Mouse (Mus musculus) kidney, embryonic 15.5 days (tissue): ENCODE measurements around the gene Bcdin3d. TPM values are rescaled to one million over a fixed set of nuclear protein-coding genes. Genes with fewer than 3 reads are reported as not detected.

Experiments
- ATAC-seq: fragments of 200-750 bp; cut with Nextera tagmentation; replicated peaks from 2 replicates; pipeline ENCODE4 v1.8.0; 2017; ENCODE audit warnings: moderate TSS enrichment; ENCODE audit not compliant: low FRiP score
- H3K27ac ChIP-seq: fragments of 300-500 bp; sonication (generic); 2 replicates; pipeline ENCODE4 v1.5.1; 2015; ENCODE audit warnings: mild to moderate bottlenecking, inconsistent platforms
- H3K27me3 ChIP-seq: fragments of 300-500 bp; sonication (generic); 2 replicates; pipeline ENCODE4 v1.6.1; 2015; ENCODE audit warnings: inconsistent platforms
- H3K36me3 ChIP-seq: fragments of 300-500 bp; sonication (generic); 2 replicates; pipeline ENCODE4 v1.6.1; 2015; ENCODE audit warnings: inconsistent platforms
- H3K4me1 ChIP-seq: fragments of 300-500 bp; sonication (generic); 2 replicates; pipeline ENCODE4 v1.6.1; 2015; ENCODE audit warnings: inconsistent platforms
- H3K4me2 ChIP-seq: fragments of 300-500 bp; sonication (generic); 2 replicates; pipeline ENCODE4 v1.6.1; 2015; ENCODE audit warnings: moderate library complexity, mild to moderate bottlenecking, inconsistent platforms
- H3K4me3 ChIP-seq: fragments of 300-500 bp; sonication (generic); replicated peaks from 2 replicates; pipeline ENCODE4 v1.5.1; 2015; ENCODE audit warnings: mild to moderate bottlenecking, inconsistent platforms
- H3K9ac ChIP-seq: fragments of 300-500 bp; sonication (generic); 2 replicates; pipeline ENCODE4 v1.6.1; 2015; ENCODE audit warnings: mild to moderate bottlenecking, inconsistent platforms
- H3K9me3 ChIP-seq: fragments of 300-500 bp; sonication (generic); replicated peaks from 2 replicates; pipeline ENCODE4 v1.6.1; 2016; ENCODE audit warnings: inconsistent platforms
- WGBS: fragments of 180-500 bp; shearing (Covaris S2); methylation state at CpG from one replicate; pipeline ENCODE4 v1.1.7; 2015; ENCODE audit warnings: mixed read lengths; 5-methylcytosine and 5-hydroxymethylcytosine counted together
- polyA plus RNA-seq: library from polyadenylated mRNA; unstranded; fragments of >200 nt; fragmentation: Nextera tagmentation; extraction: Ambion mirVana; gene quantifications from 2 replicates; pipeline ENCODE4 v1.2.1, GENCODE M21; 2015

Gene Bcdin3d
- polyA plus RNA-seq, 1 experiment from 2014 or later, result 15.6 TPM

DNA sequence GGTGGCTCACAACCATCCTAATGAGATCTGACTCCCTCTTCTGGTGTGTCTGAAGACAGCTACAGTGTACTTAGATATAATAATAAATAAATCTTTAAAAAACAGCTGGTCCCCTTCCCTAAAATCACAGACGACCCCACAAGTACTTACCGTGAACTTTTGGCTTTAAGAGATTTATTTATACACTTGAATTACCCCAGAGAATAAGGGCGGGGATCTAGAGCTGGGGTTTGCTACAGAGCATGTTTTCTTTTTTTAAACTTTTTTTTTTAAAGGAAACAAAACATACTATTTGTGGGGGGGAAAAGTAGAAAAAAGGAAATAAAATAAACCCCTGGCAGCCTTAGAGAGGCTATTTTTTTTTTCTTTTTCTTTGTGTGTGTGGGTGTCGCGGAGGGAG, 54.4 kb downstream of the Bcdin3d start:
- Histone ChIP-seq H3K9ac (peak overlapping the region; percentile 18; the same call in 1 of the 2 replicates), H3K4me3 (peak overlapping the region; percentile 21)

More for the DNA sequence above, 54.4 kb downstream of the Bcdin3d start:
- no peaks in the 10 kb centered on the region for H3K9me3 ChIP-seq
- peak overlapping the region; percentile 95 for H3K27ac ChIP-seq
- no peak for ATAC-seq
- 9% methylated on average over 5 of the region's 5 CpGs for WGBS
- peaks cover 54% of the 10 kb centered on the region for H3K4me1 ChIP-seq
- peak overlapping the region; percentile 52 for H3K4me2 ChIP-seq
- H3K27me3 ChIP-seq, result no peaks in the 10 kb centered on the region
- H3K36me3 ChIP-seq, result peaks cover 28% of the 10 kb centered on the region

Other genes with a start within 250 kb of the Bcdin3d start
- 0.44 and 0.51 TPM in 2 replicates for gene Kcnh3, start 249.9 kb downstream of the Bcdin3d start, polyA plus RNA-seq
- gene Mcrs1, start 222.8 kb downstream of the Bcdin3d start, polyA plus RNA-seq, result 149 and 172 TPM in 2 replicates
- 56.4 and 66.5 TPM in 2 replicates for gene Prpf40b, start 179.6 kb downstream of the Bcdin3d start, polyA plus RNA-seq
- 0.21 and 0.43 TPM in 2 replicates for gene Fam186b, start 178.8 kb downstream of the Bcdin3d start, polyA plus RNA-seq
- 31.7 and 32.4 TPM in 2 replicates for gene Fmnl3, start 104.2 kb downstream of the Bcdin3d start, polyA plus RNA-seq
- 502 and 516 TPM in 2 replicates for gene Tmbim6, start 81.8 kb downstream of the Bcdin3d start, polyA plus RNA-seq
- 9.5 and 11.1 TPM in 2 replicates for gene Nckap5l, start 17.0 kb downstream of the Bcdin3d start, polyA plus RNA-seq
- 0.30 and 1.1 TPM in 2 replicates for gene Faim2, start 53.4 kb upstream of the Bcdin3d start, polyA plus RNA-seq
- gene Aqp2, start 104.3 kb upstream of the Bcdin3d start, polyA plus RNA-seq, result 42.5 and 66.2 TPM in 2 replicates
- 1.5 and 2.6 TPM in 2 replicates for gene Aqp5, start 116.1 kb upstream of the Bcdin3d start, polyA plus RNA-seq
- gene Aqp6, start 126.7 kb upstream of the Bcdin3d start, polyA plus RNA-seq, result 0.08 TPM in 1 of 2 replicates, not detected in the other
- gene Racgap1, start 176.9 kb upstream of the Bcdin3d start, polyA plus RNA-seq, result 141 and 147 TPM in 2 replicates
- gene Asic1, start 195.6 kb upstream of the Bcdin3d start, polyA plus RNA-seq, result 1.4 and 1.8 TPM in 2 replicates
- gene Smarcd1, start 227.4 kb upstream of the Bcdin3d start, polyA plus RNA-seq, result 55.3 and 57.4 TPM in 2 replicates
- gene Gm17349, start 230.8 kb upstream of the Bcdin3d start, polyA plus RNA-seq, result not detected in 2 replicates
- gene Gpd1, start 242.8 kb upstream of the Bcdin3d start, polyA plus RNA-seq, result 23.0 and 28.5 TPM in 2 replicates